Mouse (Mus musculus): Measurements from ENCODE around the gene Rgs13.

DNA sequence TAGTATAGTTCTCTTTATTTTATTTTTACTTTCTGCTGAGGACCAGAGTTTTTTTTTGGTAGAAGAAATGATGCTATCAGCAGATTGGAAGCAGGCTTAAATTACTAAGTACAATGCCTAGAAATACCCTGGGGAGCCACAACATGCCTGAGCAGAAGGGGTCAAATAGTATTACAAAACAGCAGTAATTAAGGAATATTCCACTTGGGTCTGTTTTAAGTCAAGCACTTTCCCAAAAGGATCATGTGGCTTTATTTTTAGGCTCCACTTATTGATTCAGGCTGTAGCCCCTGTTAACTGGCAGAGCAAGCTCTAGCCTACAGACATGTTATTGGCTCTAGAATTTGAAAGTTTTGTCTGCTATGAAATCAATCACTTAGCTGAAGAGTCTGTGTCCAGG lies 6.5 kb upstream of the Rgs13 start:
- TF ChIP-seq CTCF (IDR thresholded peaks at IDR 0.05; ENCODE audit: extremely low read depth, insufficient read depth, insufficient read length, insufficient replicate concordance) (no peak), POLR2A (IDR thresholded peaks at IDR 0.05; ENCODE audit: low read depth, low read length) (no peak)
